Mouse (Mus musculus) liver, embryonic 14.5 days (tissue): Measurements from ENCODE around the gene Ttll13. TPM values are rescaled to one million over a fixed set of nuclear protein-coding genes. Genes with fewer than 3 reads are reported as not detected.

Source experiments
- ATAC-seq: fragments of 200-750 bp; cut with Nextera tagmentation; 2 replicates; pipeline ENCODE4 v1.8.0; 2017; ENCODE audit warnings: moderate number of reproducible peaks, mild to moderate bottlenecking, moderate library complexity; ENCODE audit not compliant: insufficient read depth
- DNase-seq, 3 experiments: peaks; one replicate each; pipeline ENCODE4 v3.0.0-alpha.2; 2012 to 2013; ENCODE audit warnings: low read depth in 3 of 3, low spot score in 3 of 3
- H3K27ac ChIP-seq: fragments of 300-500 bp; sonication (generic); 2 replicates; pipeline ENCODE4 v1.5.1; 2014; ENCODE audit warnings: moderate library complexity, mild to moderate bottlenecking, control low read depth, inconsistent platforms
- H3K27me3 ChIP-seq: fragments of 300-500 bp; sonication (generic); 2 replicates; pipeline ENCODE4 v1.6.1; 2014; ENCODE audit warnings: mild to moderate bottlenecking, low read length, moderate library complexity; ENCODE audit not compliant: control insufficient read depth, insufficient read depth
- H3K36me3 ChIP-seq: fragments of 300-500 bp; sonication (generic); replicated peaks from 2 replicates; pipeline ENCODE4 v1.6.1; 2014; ENCODE audit warnings: low read depth; ENCODE audit not compliant: control insufficient read depth, insufficient read depth
- H3K4me1 ChIP-seq, 2 experiments: fragments of 200-500 bp in 1 of 2; fragments of 300-500 bp in 1 of 2; sonication (generic) in 1 of 2; replicated peaks; 2 replicates each; pipeline ENCODE4 v1.6.1; 2012 to 2014; ENCODE audit warnings: antibody characterized with exemption in 1 of 2, inconsistent platforms in 1 of 2, low read length in 1 of 2; ENCODE audit not compliant: control insufficient read depth in 2 of 2, insufficient read depth in 2 of 2
- H3K4me2 ChIP-seq: fragments of 300-500 bp; sonication (generic); 2 replicates; pipeline ENCODE4 v1.6.1; 2014; ENCODE audit warnings: low read depth, mild to moderate bottlenecking, control low read depth, moderate library complexity
- H3K4me3 ChIP-seq, 2 experiments: fragments of 200-500 bp in 1 of 2; fragments of 300-500 bp in 1 of 2; sonication (generic) in 1 of 2; 2 replicates each; pipeline ENCODE4 v1.5.1; 2012 to 2014; ENCODE audit warnings: low read depth in 2 of 2, low read length in 2 of 2, mild to moderate bottlenecking in 2 of 2, control low read depth in 1 of 2, inconsistent platforms in 1 of 2, moderate library complexity in 1 of 2; ENCODE audit not compliant: insufficient read depth in 1 of 2
- H3K9ac ChIP-seq: fragments of 300-500 bp; sonication (generic); replicated peaks from 2 replicates; pipeline ENCODE4 v1.6.1; 2014; ENCODE audit warnings: mild to moderate bottlenecking, control low read depth, moderate library complexity
- H3K9me3 ChIP-seq: fragments of 300-500 bp; sonication (generic); 2 replicates; pipeline ENCODE4 v1.6.1; 2016; ENCODE audit warnings: low read length, mixed read lengths; ENCODE audit not compliant: control insufficient read depth
- CTCF ChIP-seq: IDR thresholded peaks from 2 replicates; pipeline ENCODE4 v1.5.1; 2016; ENCODE audit warnings: antibody characterized with exemption, low read depth, control low read depth
- EP300 ChIP-seq: IDR thresholded peaks from 2 replicates; pipeline ENCODE4 v1.6.1; 2016; ENCODE audit warnings: antibody characterized with exemption, low read depth
- WGBS: fragments of 180-500 bp; shearing (Covaris S2); extraction: QIAGEN DNeasy Blood & Tissue Kit; methylation state at CpG from one replicate; pipeline ENCODE4 v1.1.7; 2014; ENCODE audit not compliant: insufficient replicate concordance; 5-methylcytosine and 5-hydroxymethylcytosine counted together
- polyA plus RNA-seq, 2 experiments: library from polyadenylated mRNA; depleted of rRNA in 1 of 2; stranded (reverse) in 1 of 2; unstranded in 1 of 2; fragments of >200 nt; fragmentation: Nextera tagmentation in 1 of 2; extraction: Ambion mirVana in 1 of 2; gene quantifications; 2 replicates each; pipeline versions ENCODE4 v1.2.1 to v1.2.3; 2012 to 2014

The Ttll13 gene
- polyA plus RNA-seq, 2 experiments = 0.20 to 0.23 TPM

GRCm38 (mm10) chr7:80294764-80295648, 48.8 kb downstream of the Ttll13 start:
- no peaks in the 10 kb centered on the region for H3K9me3 ChIP-seq
- H3K27me3 ChIP-seq = no peaks in the 10 kb centered on the region
- TF ChIP-seq CTCF (no peak), EP300 (no peak)
- H3K9ac ChIP-seq = peak overlapping the region; percentile 100
- peak; percentile 53 for ATAC-seq
- peak in 1 of 3 experiments; percentile 24 for DNase-seq
- H3K4me1 ChIP-seq = peaks cover 20 to 25% of the 10 kb centered on the region in 2 experiments
- WGBS = 8% methylated on average over 37 of the region's 37 CpGs
- peak overlapping the region; percentile 89 for H3K27ac ChIP-seq
- H3K36me3 ChIP-seq = peaks cover 33% of the 10 kb centered on the region
- H3K4me2 ChIP-seq = peak overlapping the region; percentile 90
- H3K4me3 ChIP-seq = peak overlapping the region; percentile 86 to 98

GRCm38 (mm10) chr7:80296462-80296861, 50.3 kb downstream of the Ttll13 start:
- Histone ChIP-seq H3K36me3 (peaks cover 47% of the 10 kb centered on the region), H3K4me2 (peak overlapping the region; percentile 90), H3K9me3 (no peaks in the 10 kb centered on the region), H3K27ac (no peak overlapping the region), H3K4me1 (peaks cover 20 to 25% of the 10 kb centered on the region in 2 experiments), H3K27me3 (no peaks in the 10 kb centered on the region), H3K9ac (no peak overlapping the region; the same call in 1 of the 2 replicates), H3K4me3 (peak overlapping the region; percentile 39 to 98; a peak in 3 of 4 replicates)
- ATAC-seq = no peak
- TF ChIP-seq EP300 (no peak), CTCF (no peak)
- no peak for DNase-seq
- 84% methylated on average over 6 of the region's 6 CpGs for WGBS

GRCm38 (mm10) chr7:80297041-80297440, 50.9 kb downstream of the Ttll13 start:
- peaks cover 20 to 25% of the 10 kb centered on the region in 2 experiments for H3K4me1 ChIP-seq
- H3K4me3 ChIP-seq = peak overlapping the region in 1 of 2 experiments; percentile 19; a peak in 2 of 4 replicates
- 81% methylated on average over 3 of the region's 3 CpGs for WGBS
- DNase-seq (no peak), ATAC-seq (no peak)
- no peak overlapping the region for H3K9ac ChIP-seq
- H3K27me3 ChIP-seq = no peaks in the 10 kb centered on the region
- peak overlapping the region; percentile 90 for H3K4me2 ChIP-seq
- peaks cover 53% of the 10 kb centered on the region for H3K36me3 ChIP-seq
- no peak overlapping the region for H3K27ac ChIP-seq
- H3K9me3 ChIP-seq = no peaks in the 10 kb centered on the region
- TF ChIP-seq CTCF (no peak), EP300 (no peak)

- H3K27me3 ChIP-seq = no peaks in the 10 kb centered on the region
- 88% methylated on average over 4 of the region's 4 CpGs for WGBS
- TF ChIP-seq EP300 (no peak), CTCF (no peak)
- H3K9me3 ChIP-seq = no peaks in the 10 kb centered on the region
- H3K27ac ChIP-seq = no peak overlapping the region
- ATAC-seq = no peak
- no peak overlapping the region for H3K4me3 ChIP-seq
- DNase-seq = no peak
- peaks cover 68% of the 10 kb centered on the region for H3K36me3 ChIP-seq
- H3K9ac ChIP-seq = no peak overlapping the region
- no peak overlapping the region for H3K4me2 ChIP-seq
- peaks cover 4 to 14% of the 10 kb centered on the region in 2 experiments for H3K4me1 ChIP-seq
Measured at GRCm38 (mm10) chr7:80298754-80299153, 52.6 kb downstream of the Ttll13 start.

GRCm38 (mm10) chr7:80299568-80299967, 53.4 kb downstream of the Ttll13 start:
- H3K36me3 ChIP-seq = peaks cover 76% of the 10 kb centered on the region
- H3K4me1 ChIP-seq = peaks cover 3 to 12% of the 10 kb centered on the region in 2 experiments
- no peak overlapping the region for H3K4me3 ChIP-seq
- ATAC-seq (no peak), DNase-seq (no peak)
- no peak overlapping the region for H3K4me2 ChIP-seq
- H3K9ac ChIP-seq = no peak overlapping the region
- 78% methylated on average over 3 of the region's 3 CpGs for WGBS
- no peak overlapping the region for H3K27ac ChIP-seq
- H3K27me3 ChIP-seq = no peaks in the 10 kb centered on the region
- TF ChIP-seq CTCF (no peak), EP300 (no peak)
- no peaks in the 10 kb centered on the region for H3K9me3 ChIP-seq
